Mouse (Mus musculus): ENCODE results near the gene Cpsf3. TPM values are rescaled to one million over a fixed set of nuclear protein-coding genes. Genes with fewer than 3 reads are reported as not detected.

Gene Cpsf3
- total RNA-seq (2023; ENCODE audit: inconsistent age) = 110 to 113 TPM (median 111 TPM) in 4 replicates

DNA sequence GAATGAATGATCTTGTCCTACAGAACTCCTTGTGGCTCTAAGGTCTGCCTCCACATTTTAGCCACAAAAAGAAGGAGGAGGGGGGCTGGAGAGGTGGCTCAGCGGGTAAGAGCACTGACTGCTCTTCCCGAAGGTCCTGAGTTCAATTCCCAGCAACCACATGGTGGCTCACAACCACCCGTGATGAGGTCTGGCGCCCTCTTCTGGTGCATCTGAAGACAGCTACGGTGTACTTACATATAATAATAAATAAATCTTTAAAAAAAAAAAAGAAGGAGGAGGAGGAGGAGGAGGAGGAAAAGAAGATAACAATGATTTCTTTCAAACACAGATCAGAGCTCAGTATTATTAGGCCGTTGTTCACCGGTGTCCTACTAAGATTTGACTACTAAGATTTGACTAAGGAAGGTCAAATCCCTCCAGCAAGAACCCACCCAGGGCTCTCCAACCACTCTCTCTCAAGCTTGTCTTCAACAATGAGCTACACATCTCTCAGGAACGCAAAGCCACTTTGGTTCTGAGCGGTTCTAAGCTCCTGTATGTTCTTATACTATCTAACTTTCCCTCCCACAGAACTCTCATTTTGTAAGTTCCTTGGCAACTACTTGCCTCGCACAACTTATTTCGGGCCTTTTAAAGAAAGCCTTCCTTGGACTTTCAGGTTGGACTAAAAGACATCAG, at the start of gene Cpsf3:
Gene Cpsf3 (plus strand): TSS at position 631 of the 681 bp plus-strand sequence.

DNA sequence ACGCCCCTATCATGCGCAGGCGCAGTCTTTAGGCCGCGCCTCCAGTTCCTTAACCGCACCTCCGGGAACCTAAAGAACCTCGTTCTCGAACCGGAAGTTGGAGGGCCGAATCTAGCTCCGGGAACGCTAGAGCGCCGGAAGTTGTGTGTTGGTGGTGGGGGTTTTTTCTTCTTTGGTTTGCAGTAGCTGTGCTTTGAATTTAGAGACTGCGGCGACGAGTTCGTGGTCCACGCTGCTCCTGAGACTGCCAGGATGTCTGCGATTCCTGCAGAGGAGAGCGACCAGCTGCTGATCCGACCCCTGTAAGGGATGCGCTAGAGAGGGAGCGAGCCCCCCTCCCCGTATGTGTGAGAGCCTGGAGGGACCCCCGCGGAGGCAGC, 1.0 kb downstream of the Cpsf3 start, which contains the start of gene Itgb1bp1:
Gene Itgb1bp1 (minus strand): TSS at position 42 of the 380 bp plus-strand sequence.

DNA sequence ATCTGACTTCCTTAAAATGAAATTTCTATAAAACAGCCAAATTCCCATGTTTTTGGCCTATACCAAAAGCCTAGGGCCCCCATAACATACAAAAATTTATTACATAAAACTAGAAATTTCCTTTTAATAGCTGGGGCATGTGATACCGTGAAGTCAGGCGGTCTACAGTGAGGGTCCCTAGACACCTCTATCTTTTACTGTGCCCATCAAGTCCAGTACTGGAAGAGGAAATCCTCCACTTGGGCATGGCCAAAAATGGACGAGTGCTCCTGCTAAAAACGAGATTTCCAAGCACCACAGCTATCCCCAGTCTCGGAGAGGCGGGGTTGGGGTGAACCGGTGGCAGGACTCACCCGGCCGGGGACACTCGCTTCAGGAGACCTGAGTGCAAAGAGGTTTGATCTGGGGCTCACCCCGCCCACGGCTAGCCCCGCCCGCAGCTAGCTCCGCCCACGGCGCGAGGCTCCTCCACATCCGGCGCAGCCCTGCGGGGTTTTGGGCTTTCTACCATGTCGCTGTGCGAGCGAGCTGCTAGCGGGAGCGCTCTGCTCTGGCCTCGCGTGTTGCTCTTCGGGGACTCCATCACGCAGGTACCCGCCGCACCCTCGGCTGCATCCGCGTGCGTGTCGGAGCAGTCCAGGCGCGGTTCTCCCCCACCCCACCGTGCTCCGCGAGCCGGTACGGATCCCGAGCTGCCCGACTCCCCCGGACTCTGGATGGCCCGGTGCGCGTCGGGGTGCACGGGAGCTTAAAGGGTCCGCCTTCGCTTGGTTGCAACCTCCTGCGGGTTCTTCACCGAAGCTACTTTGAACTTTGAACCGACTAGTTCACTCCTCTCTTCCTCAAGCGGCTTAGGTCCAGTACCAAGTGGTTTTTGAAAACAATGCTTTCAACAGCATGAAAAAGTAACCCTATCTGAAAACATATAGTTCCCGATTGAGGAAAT, 31.0 kb downstream of the Cpsf3 start, which contains the start of gene Iah1:
Gene Iah1 (plus strand): TSS at position 467 of the 946 bp plus-strand sequence.

Other genes with a start within 250 kb of the Cpsf3 start
- gene Itgb1bp1, start 893 bp downstream of the Cpsf3 start, total RNA-seq (2023; ENCODE audit: inconsistent age) = 40.8 to 50.7 TPM (median 41.8 TPM) in 4 replicates
- gene Iah1, start 31.0 kb downstream of the Cpsf3 start, total RNA-seq (2023; ENCODE audit: inconsistent age) = 50.0 to 62.0 TPM (median 57.8 TPM) in 4 replicates
- gene Adam17, start 88.2 kb downstream of the Cpsf3 start, total RNA-seq (2023; ENCODE audit: inconsistent age) = 106 to 112 TPM (median 107 TPM) in 4 replicates
- 155 to 182 TPM (median 170 TPM) in 4 replicates for gene Ywhaq, start 132.2 kb downstream of the Cpsf3 start, total RNA-seq (2023; ENCODE audit: inconsistent age)

All from B cell, adult (primary cell).